Comparison of ENCODE assay signal across 32 mouse cellular contexts in genomic region chr9:109552483-109552882, GRCm38 (mm10). TPM values are rescaled to one million over a fixed set of nuclear protein-coding genes. Genes with fewer than 3 reads are reported as not detected.
"Had no signal": no experiment of that assay in that cellular context is flagged by ENCODE, and none has a peak within 500 bp of the region (broad histone marks: within the 10 kb centered on the region; RNA-seq: fewer than 3 reads in every experiment).

No protein-coding gene starts in this region.

- H3K36me3 ChIP-seq: kidney, embryonic 15.5 days; liver, embryonic 13.5 days had no signal

- H3K4me1 ChIP-seq: kidney, embryonic 15.5 days; liver, embryonic 13.5 days had no signal

- H3K27me3 ChIP-seq: kidney, embryonic 15.5 days; liver, embryonic 13.5 days had no signal

- H3K4me3 ChIP-seq: kidney, embryonic 15.5 days; left cerebral cortex, adult 2 months; liver, embryonic 13.5 days had no signal

- ATAC-seq: intestine, embryonic 16.5 days had no signal

- H3K9me3 ChIP-seq: kidney, embryonic 15.5 days had no signal

- H3K4me2 ChIP-seq: kidney, embryonic 15.5 days; liver, embryonic 13.5 days; midbrain, embryonic 11.5 days had no signal

- DNase-seq: kidney, adult 18-20 months; kidney, postnatal 10 days; kidney, postnatal 4 days; liver, embryonic 13.5 days; lung, adult 2 months; lung, postnatal 14 days; lung, postnatal 4 days; midbrain, embryonic 14.5 days; thymus, adult 2 months; thymus, postnatal 14 days; thymus, postnatal 4 days had no signal

- H3K27ac ChIP-seq: kidney, embryonic 15.5 days; left cerebral cortex, adult 2 months; liver, embryonic 13.5 days had no signal

- H3K9ac ChIP-seq: kidney, embryonic 15.5 days; liver, embryonic 13.5 days had no signal

RNA-seq across cellular contexts. Expression of gene Fbxw15, which starts 15.6 kb away (rescaled TPM):
- total RNA-seq: layer of hippocampus, adult 8-10 months; layer of hippocampus, postnatal 36 days; left cerebral cortex, adult 2 months; left cerebral cortex, postnatal 10 days; left cerebral cortex, postnatal 36 days; liver, adult 2 months; megakaryocyte progenitor cell, adult 5-6 weeks; megakaryocyte-erythroid progenitor cell, adult 5-6 weeks; midbrain, postnatal 0 days had no signal
- polyA plus RNA-seq: intestine, embryonic 16.5 days; limb, embryonic 11.5 days; limb, embryonic 14.5 days; liver, adult 2 months; lung, adult 2 months; lung, embryonic 16.5 days; midbrain, embryonic 11.5 days; midbrain, embryonic 14.5 days; midbrain, postnatal 0 days; neural tube, embryonic 11.5 days; neural tube, embryonic 14.5 days; small intestine, adult 2 months; spleen, adult 2 months; stomach, embryonic 16.5 days; thymus, adult 2 months had no signal

RNA-seq across cellular contexts. Expression of gene Fbxw19, which starts 56.8 kb away (rescaled TPM):
- total RNA-seq: layer of hippocampus, adult 8-10 months; layer of hippocampus, postnatal 36 days; left cerebral cortex, adult 2 months; left cerebral cortex, postnatal 10 days; left cerebral cortex, postnatal 36 days; liver, adult 2 months; megakaryocyte progenitor cell, adult 5-6 weeks; megakaryocyte-erythroid progenitor cell, adult 5-6 weeks; midbrain, postnatal 0 days had no signal
- polyA plus RNA-seq: intestine, embryonic 16.5 days; kidney, embryonic 15.5 days; limb, embryonic 11.5 days; limb, embryonic 14.5 days; liver, adult 2 months; liver, embryonic 13.5 days; liver, embryonic 16.5 days; lung, adult 2 months; lung, embryonic 16.5 days; midbrain, embryonic 11.5 days; midbrain, embryonic 14.5 days; midbrain, postnatal 0 days; neural tube, embryonic 11.5 days; neural tube, embryonic 14.5 days; small intestine, adult 2 months; spleen, adult 2 months; stomach, embryonic 16.5 days; thymus, adult 2 months had no signal
